Mouse (Mus musculus) spleen, postnatal 36 days (tissue): ENCODE data around the gene Dlx5.

Source experiments
- DNase-seq, 2 experiments: peaks; one replicate each; pipeline ENCODE4 v3.0.0; 2022; ENCODE audit warnings: low spot score in 2 of 2, mixed read lengths in 1 of 2

The Dlx5 gene

GRCm38 (mm10) chr6:6859950-6860410 lies 21.9 kb downstream of the Dlx5 start:
- DNase-seq, result no peak

GRCm38 (mm10) chr6:6859111-6859949 lies 22.6 kb downstream of the Dlx5 start:
- DNase-seq, result no peak

GRCm38 (mm10) chr6:6858571-6858970 lies 23.3 kb downstream of the Dlx5 start:
- no peak for DNase-seq

GRCm38 (mm10) chr6:6857766-6858165 lies 24.1 kb downstream of the Dlx5 start:
- DNase-seq, result no peak

GRCm38 (mm10) chr6:6856881-6857280 lies 25.0 kb downstream of the Dlx5 start:
- no peak for DNase-seq

GRCm38 (mm10) chr6:6856316-6856715 lies 25.6 kb downstream of the Dlx5 start:
- no peak for DNase-seq

- no peak for DNase-seq
Measured at GRCm38 (mm10) chr6:6855746-6856185, 26.1 kb downstream of the Dlx5 start.

GRCm38 (mm10) chr6:6854902-6855745 lies 26.8 kb downstream of the Dlx5 start:
- DNase-seq, result no peak

GRCm38 (mm10) chr6:6854176-6854575 lies 27.7 kb downstream of the Dlx5 start:
- no peak for DNase-seq

GRCm38 (mm10) chr6:6852944-6853343 lies 28.9 kb downstream of the Dlx5 start:
- no peak for DNase-seq

GRCm38 (mm10) chr6:6851166-6851565 lies 30.7 kb downstream of the Dlx5 start:
- no peak for DNase-seq

GRCm38 (mm10) chr6:6850324-6851060 lies 31.4 kb downstream of the Dlx5 start:
- DNase-seq, result no peak

GRCm38 (mm10) chr6:6849744-6850143 lies 32.1 kb downstream of the Dlx5 start:
- no peak for DNase-seq

- no peak for DNase-seq
Measured at GRCm38 (mm10) chr6:6848541-6848940, 33.3 kb downstream of the Dlx5 start.

GRCm38 (mm10) chr6:6833301-6833700 lies 48.6 kb downstream of the Dlx5 start:
- no peak for DNase-seq

- DNase-seq, result no peak
Measured at GRCm38 (mm10) chr6:6830446-6830845, 51.4 kb downstream of the Dlx5 start.
